Mouse (Mus musculus) spleen, adult 2 months (tissue): Measurements from ENCODE around the gene Gdf9.

Experiments
- CTCF ChIP-seq: fragments of 200-500 bp; IDR thresholded peaks from 2 replicates; pipeline ENCODE4 v1.5.1; 2011; ENCODE audit warnings: mild to moderate bottlenecking, inconsistent platforms; ENCODE audit not compliant: insufficient read depth, insufficient read length, insufficient replicate concordance; ENCODE audit errors: extremely low read depth
- POLR2A ChIP-seq: fragments of 200-500 bp; IDR thresholded peaks from 2 replicates; pipeline ENCODE4 v1.6.1; 2011; ENCODE audit warnings: low read depth, low read length, inconsistent platforms

DNA sequence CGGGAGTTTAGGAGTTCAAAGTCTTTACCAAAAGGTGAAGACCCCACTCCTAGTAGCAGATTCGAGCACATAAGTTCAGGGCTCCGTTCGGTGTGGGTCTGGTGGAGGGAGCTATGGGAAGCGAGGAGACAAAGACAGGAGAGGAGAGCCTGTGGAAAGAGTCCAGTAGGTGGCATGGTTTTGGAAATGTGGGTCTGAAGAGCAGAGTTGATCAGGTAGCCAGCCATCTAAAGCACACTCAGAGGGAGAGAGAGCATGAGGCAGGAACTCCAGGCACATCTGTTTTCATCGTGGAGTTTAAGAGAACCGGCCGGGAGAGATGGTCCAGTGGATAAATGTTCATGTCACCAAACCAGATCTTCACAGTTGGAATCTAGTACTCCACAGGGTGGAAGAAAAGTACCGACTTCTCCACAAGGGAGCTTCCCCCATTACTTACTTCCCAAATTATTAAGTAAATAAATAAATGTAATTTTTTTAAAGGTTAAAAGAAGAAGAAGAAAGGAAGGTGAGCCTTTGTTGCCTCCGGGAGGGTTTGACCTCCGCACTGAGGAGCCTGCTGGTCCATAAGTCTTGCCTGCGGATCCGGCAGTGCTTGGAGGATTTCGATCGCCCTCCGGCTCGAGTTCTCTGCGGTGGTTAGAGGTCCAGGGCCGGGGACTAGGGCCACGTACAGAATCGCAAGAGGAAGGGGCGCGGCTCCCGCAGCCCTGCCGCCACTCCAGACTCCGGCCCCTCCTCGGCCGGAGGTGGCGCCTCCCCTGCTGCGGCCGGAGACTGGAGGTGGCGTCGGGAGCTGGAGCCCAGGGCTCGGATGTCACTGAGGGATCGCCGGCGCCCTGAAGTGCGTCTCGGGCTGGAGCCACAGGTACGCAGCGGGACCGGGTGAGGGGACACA is 25.9 kb downstream of the Gdf9 start, which contains the start of the genes Gm10447 and Shroom1:
- no peak for TF ChIP-seq CTCF
- no peak for TF ChIP-seq POLR2A
